Mouse (Mus musculus): ENCODE data around the gene Kazn. TPM values are rescaled to one million over a fixed set of nuclear protein-coding genes. Genes with fewer than 3 reads are reported as not detected.
A peak's percentile ranks its signal among the peaks of the same experiment; 100 is the strongest.

The Kazn gene
- total RNA-seq, 2 experiments from 2014 or later = 5.2 to 5.9 TPM

GRCm38 (mm10) chr4:142064582-142065228 is 174.5 kb downstream of the Kazn start:
- DNase-seq = no peak
- intact Hi-C loops (cut with DNase I) = no loop called here

GRCm38 (mm10) chr4:142063057-142063534 is 176.1 kb downstream of the Kazn start:
- intact Hi-C loops (cut with DNase I) = no loop called here
- DNase-seq = no peak

- no peak for DNase-seq
- intact Hi-C loops (cut with DNase I) = no loop called here
These were observed 177.5 kb downstream of the Kazn start for GRCm38 (mm10) chr4:142061485-142062240.

GRCm38 (mm10) chr4:142060455-142061378 is 178.5 kb downstream of the Kazn start:
- intact Hi-C loops (cut with DNase I) = no loop called here
- DNase-seq = peak; percentile 60 to 75

- DNase-seq = no peak
- intact Hi-C loops (cut with DNase I) = no loop called here
These were observed 179.4 kb downstream of the Kazn start for GRCm38 (mm10) chr4:142059841-142060193.

- DNase-seq = no peak
- intact Hi-C loops (cut with DNase I) = no loop called here
These were observed 179.9 kb downstream of the Kazn start for GRCm38 (mm10) chr4:142059113-142059840.

- intact Hi-C loops (cut with DNase I) = no loop called here
- peak; percentile 53 to 60 for DNase-seq
These were observed 181.5 kb downstream of the Kazn start for GRCm38 (mm10) chr4:142057529-142058216.

- intact Hi-C loops (cut with DNase I) = no loop called here
- DNase-seq = no peak
These were observed 183.6 kb downstream of the Kazn start for GRCm38 (mm10) chr4:142055600-142055999.

GRCm38 (mm10) chr4:142054580-142054979 is 184.6 kb downstream of the Kazn start:
- intact Hi-C loops (cut with DNase I) = no loop called here
- DNase-seq = no peak

GRCm38 (mm10) chr4:142053661-142054448 is 185.3 kb downstream of the Kazn start:
- peak; percentile 37 to 55 for DNase-seq
- intact Hi-C loops (cut with DNase I) = no loop called here

GRCm38 (mm10) chr4:142053261-142053660 is 185.9 kb downstream of the Kazn start:
- intact Hi-C loops (cut with DNase I) = no loop called here
- peak in 1 of 2 experiments; percentile 31 for DNase-seq

- DNase-seq = no peak
- intact Hi-C loops (cut with DNase I) = no loop called here
These were observed 186.6 kb downstream of the Kazn start for GRCm38 (mm10) chr4:142052391-142053132.

Other genes starting within 250 kb of the Kazn start
- gene Fhad1, start 224.3 kb downstream of the Kazn start, total RNA-seq (2021) = under 1 TPM; 0.17 to 0.48 TPM
- gene Tmem51, start 155.1 kb downstream of the Kazn start, total RNA-seq (2021) = 10 to 100 TPM; 12.0 to 12.7 TPM